Mouse (Mus musculus) limb, embryonic 11.5 days (tissue): ENCODE results near the gene Dlx5. TPM values are rescaled to one million over a fixed set of nuclear protein-coding genes. Genes with fewer than 3 reads are reported as not detected.

ENCODE experiments used
- ATAC-seq: fragments of 200-750 bp; cut with Nextera tagmentation; 2 replicates; pipeline ENCODE4 v1.8.0; 2017; ENCODE audit warnings: low read depth; ENCODE audit not compliant: insufficient number of reproducible peaks, low FRiP score, low TSS enrichment
- DNase-seq: peaks from one replicate; pipeline ENCODE4 v3.0.0-alpha.2; 2015; ENCODE audit warnings: low spot score
- H3K27ac ChIP-seq: fragments of 300-500 bp; sonication (generic); replicated peaks from 2 replicates; pipeline ENCODE4 v1.5.1; 2014; ENCODE audit warnings: low read depth, mild to moderate bottlenecking, low read length
- H3K27me3 ChIP-seq: fragments of 300-500 bp; sonication (generic); 2 replicates; pipeline ENCODE4 v1.6.1; 2014; ENCODE audit warnings: mild to moderate bottlenecking, low read length, mixed read lengths; ENCODE audit not compliant: control insufficient read depth, insufficient read depth
- H3K36me3 ChIP-seq: fragments of 300-500 bp; sonication (generic); 2 replicates; pipeline ENCODE4 v1.6.1; 2014; ENCODE audit warnings: mild to moderate bottlenecking, low read length, moderate library complexity, mixed read lengths; ENCODE audit not compliant: control insufficient read depth, insufficient read depth
- H3K4me1 ChIP-seq: fragments of 300-500 bp; sonication (generic); 2 replicates; pipeline ENCODE4 v1.6.1; 2014; ENCODE audit warnings: low read length, mixed read lengths; ENCODE audit not compliant: control insufficient read depth, insufficient read depth
- H3K4me2 ChIP-seq: fragments of 300-500 bp; sonication (generic); 2 replicates; pipeline ENCODE4 v1.6.1; 2014; ENCODE audit warnings: low read depth, mild to moderate bottlenecking, moderate library complexity; ENCODE audit not compliant: severe bottlenecking
- H3K4me3 ChIP-seq: fragments of 300-500 bp; sonication (generic); 2 replicates; pipeline ENCODE4 v1.5.1; 2014; ENCODE audit warnings: low read depth, low read length
- H3K9ac ChIP-seq: fragments of 300-500 bp; sonication (generic); 2 replicates; pipeline ENCODE4 v1.6.1; 2014; ENCODE audit warnings: mild to moderate bottlenecking, low read length
- H3K9me3 ChIP-seq: fragments of 300-500 bp; sonication (generic); 2 replicates; pipeline ENCODE4 v1.6.1; 2016; ENCODE audit warnings: low read length; ENCODE audit not compliant: control insufficient read depth
- WGBS: fragments of 180-500 bp; shearing (Covaris S2); extraction: QIAGEN DNeasy Blood & Tissue Kit; methylation state at CpG from one replicate; pipeline ENCODE4 v1.1.7; 2014; 5-methylcytosine and 5-hydroxymethylcytosine counted together
- polyA plus RNA-seq: library from polyadenylated mRNA; unstranded; fragments of >200 nt; fragmentation: Nextera tagmentation; extraction: Ambion mirVana; gene quantifications from 2 replicates; pipeline ENCODE4 v1.2.1, GENCODE M21; 2014

The Dlx5 gene
- polyA plus RNA-seq, 1 experiment from 2014 or later, result 15.5 TPM

- under 1% methylated on average over 21 of the region's 21 CpGs for WGBS
- Histone ChIP-seq H3K4me1 (no peaks in the 10 kb centered on the region; the same call in 1 of the 2 replicates), H3K4me3 (no peak overlapping the region), H3K9ac (no peak overlapping the region), H3K9me3 (no peaks in the 10 kb centered on the region), H3K27ac (no peak overlapping the region), H3K27me3 (peaks cover 75% of the 10 kb centered on the region), H3K36me3 (no peaks in the 10 kb centered on the region), H3K4me2 (no peak overlapping the region)
- DNase-seq (no peak), ATAC-seq (no peak)
Observed at GRCm38 (mm10) chr6:6859950-6860410, 21.9 kb downstream of the Dlx5 start.

GRCm38 (mm10) chr6:6859111-6859949, 22.6 kb downstream of the Dlx5 start:
- H3K9me3 ChIP-seq, result no peaks in the 10 kb centered on the region
- DNase-seq, result peak; percentile 37
- peaks cover 76% of the 10 kb centered on the region for H3K27me3 ChIP-seq
- ATAC-seq, result no peak
- H3K27ac ChIP-seq, result no peak overlapping the region
- H3K4me1 ChIP-seq, result no peaks in the 10 kb centered on the region; the same call in 1 of the 2 replicates
- H3K4me2 ChIP-seq, result no peak overlapping the region
- WGBS, result 2% methylated on average over 19 of the region's 19 CpGs
- no peak overlapping the region for H3K4me3 ChIP-seq
- H3K36me3 ChIP-seq, result no peaks in the 10 kb centered on the region
- no peak overlapping the region for H3K9ac ChIP-seq

GRCm38 (mm10) chr6:6858571-6858970, 23.3 kb downstream of the Dlx5 start:
- Histone ChIP-seq H3K4me3 (no peak overlapping the region), H3K27ac (no peak overlapping the region), H3K4me2 (no peak overlapping the region), H3K27me3 (peaks cover 75% of the 10 kb centered on the region), H3K9me3 (no peaks in the 10 kb centered on the region), H3K4me1 (no peaks in the 10 kb centered on the region; the same call in 1 of the 2 replicates), H3K36me3 (no peaks in the 10 kb centered on the region), H3K9ac (no peak overlapping the region)
- ATAC-seq (no peak), DNase-seq (no peak)
- WGBS, result 0% methylated on average over 1 of the region's 1 CpGs

GRCm38 (mm10) chr6:6857766-6858165, 24.1 kb downstream of the Dlx5 start:
- no peak overlapping the region for H3K9ac ChIP-seq
- no peaks in the 10 kb centered on the region; the same call in 1 of the 2 replicates for H3K4me1 ChIP-seq
- no peak overlapping the region for H3K4me2 ChIP-seq
- WGBS, result 13% methylated on average over 2 of the region's 2 CpGs
- H3K9me3 ChIP-seq, result no peaks in the 10 kb centered on the region
- DNase-seq (peak; percentile 31), ATAC-seq (no peak)
- H3K36me3 ChIP-seq, result no peaks in the 10 kb centered on the region
- H3K27me3 ChIP-seq, result peaks cover 81% of the 10 kb centered on the region
- H3K27ac ChIP-seq, result no peak overlapping the region
- H3K4me3 ChIP-seq, result no peak overlapping the region

DNA sequence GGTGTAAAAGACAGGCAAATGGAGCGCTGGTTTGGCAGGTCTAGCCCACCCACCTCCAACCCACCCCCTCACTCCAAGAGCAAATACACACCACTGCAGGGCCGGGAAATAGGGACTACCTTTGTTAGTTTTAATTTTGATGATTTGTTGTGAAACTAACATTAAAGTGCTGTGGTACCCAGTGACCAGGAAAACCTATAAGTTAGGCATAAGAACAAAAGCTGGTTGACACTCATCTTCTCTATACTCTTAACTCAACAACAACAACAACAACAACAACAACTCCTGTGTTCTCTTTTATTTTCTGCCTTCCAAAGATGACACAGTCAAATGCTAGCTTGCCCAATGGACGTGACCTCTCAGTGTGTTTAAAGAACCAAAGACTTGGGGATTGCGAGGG, 25.0 kb downstream of the Dlx5 start:
- H3K4me1 ChIP-seq, result no peaks in the 10 kb centered on the region; the same call in 1 of the 2 replicates
- H3K4me3 ChIP-seq, result no peak overlapping the region
- ATAC-seq (no peak), DNase-seq (peak; percentile 26)
- H3K9me3 ChIP-seq, result no peaks in the 10 kb centered on the region
- H3K36me3 ChIP-seq, result no peaks in the 10 kb centered on the region
- no peak overlapping the region for H3K9ac ChIP-seq
- peaks cover 88% of the 10 kb centered on the region for H3K27me3 ChIP-seq
- no peak overlapping the region for H3K4me2 ChIP-seq
- 3% methylated on average over 4 of the region's 4 CpGs for WGBS
- no peak overlapping the region for H3K27ac ChIP-seq

GRCm38 (mm10) chr6:6856316-6856715, 25.6 kb downstream of the Dlx5 start:
- under 1% methylated on average over 20 of the region's 20 CpGs for WGBS
- H3K4me1 ChIP-seq, result no peaks in the 10 kb centered on the region; the same call in 1 of the 2 replicates
- peak; percentile 46 for DNase-seq

DNA sequence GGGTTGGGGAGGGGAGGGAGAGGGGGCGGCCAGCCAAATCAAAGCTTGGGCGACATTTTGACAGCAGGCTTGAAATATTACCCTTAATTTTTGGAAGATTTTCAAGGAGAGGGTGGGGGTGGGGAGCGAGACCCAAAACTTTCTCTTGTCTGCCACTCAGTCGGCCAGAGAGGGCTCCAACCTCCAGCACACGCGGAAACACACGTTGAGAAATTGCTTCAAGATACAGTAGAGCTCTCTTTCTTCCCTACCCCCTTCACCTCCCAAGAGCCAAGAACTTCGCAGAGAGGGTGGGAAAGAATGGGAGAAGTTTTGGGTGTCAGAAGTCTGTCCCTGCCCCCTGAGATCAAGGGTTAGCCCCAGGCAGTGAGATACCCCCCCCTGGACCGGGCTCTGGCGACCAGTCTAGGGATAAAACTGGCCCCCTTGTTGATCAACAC, 26.1 kb downstream of the Dlx5 start:
- Histone ChIP-seq H3K4me1 (no peaks in the 10 kb centered on the region; the same call in 1 of the 2 replicates), H3K27ac (no peak overlapping the region), H3K9me3 (no peaks in the 10 kb centered on the region), H3K27me3 (peaks cover 91% of the 10 kb centered on the region), H3K4me2 (no peak overlapping the region), H3K9ac (no peak overlapping the region), H3K36me3 (no peaks in the 10 kb centered on the region), H3K4me3 (no peak overlapping the region)
- 0% methylated on average over 10 of the region's 10 CpGs for WGBS
- ATAC-seq, result no peak
- peak; percentile 38 for DNase-seq

More at GRCm38 (mm10) chr6:6856316-6856715, 25.6 kb downstream of the Dlx5 start:
- Histone ChIP-seq H3K27ac (no peak overlapping the region), H3K4me2 (peak overlapping the region; percentile 27), H3K36me3 (no peaks in the 10 kb centered on the region), H3K27me3 (peaks cover 91% of the 10 kb centered on the region), H3K4me3 (no peak overlapping the region), H3K9ac (no peak overlapping the region), H3K9me3 (no peaks in the 10 kb centered on the region)
- no peak for ATAC-seq

- no peaks in the 10 kb centered on the region for H3K36me3 ChIP-seq
- peaks cover 91% of the 10 kb centered on the region for H3K27me3 ChIP-seq
- no peak overlapping the region for H3K4me2 ChIP-seq
- H3K9ac ChIP-seq, result no peak overlapping the region
- no peaks in the 10 kb centered on the region for H3K9me3 ChIP-seq
- ATAC-seq (no peak), DNase-seq (peak; percentile 57)
- H3K27ac ChIP-seq, result no peak overlapping the region
- WGBS, result under 1% methylated on average over 25 of the region's 25 CpGs
- H3K4me3 ChIP-seq, result no peak overlapping the region
- H3K4me1 ChIP-seq, result peaks cover 2% of the 10 kb centered on the region; the same call in 1 of the 2 replicates
Observed at GRCm38 (mm10) chr6:6854902-6855745, 26.8 kb downstream of the Dlx5 start.
